Mouse (Mus musculus): ENCODE data around the gene Kcnmb1.

Gene Kcnmb1

DNA sequence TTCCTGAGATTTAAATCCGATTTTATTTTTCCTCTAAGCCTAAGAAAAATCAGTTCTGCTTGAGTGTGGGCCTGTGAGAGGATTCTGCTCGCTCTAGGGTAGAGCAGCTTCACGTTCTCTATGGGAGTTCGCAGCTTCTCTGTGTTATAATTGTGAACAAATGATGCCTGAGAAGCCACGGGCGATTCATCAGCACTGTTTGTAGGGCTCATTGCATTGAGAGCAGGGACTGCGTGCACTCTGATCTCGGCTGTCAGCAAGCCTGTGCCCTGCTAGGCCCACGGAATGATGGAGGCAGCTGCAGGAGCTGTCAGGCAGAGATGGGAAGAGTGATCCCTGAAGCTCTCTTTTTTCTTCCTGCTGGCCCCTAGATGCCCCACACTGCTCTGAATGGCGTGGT is 35.4 kb downstream of the Kcnmb1 start:
- in situ Hi-C loops (cut with MseI, MboI), result no loop called here

DNA sequence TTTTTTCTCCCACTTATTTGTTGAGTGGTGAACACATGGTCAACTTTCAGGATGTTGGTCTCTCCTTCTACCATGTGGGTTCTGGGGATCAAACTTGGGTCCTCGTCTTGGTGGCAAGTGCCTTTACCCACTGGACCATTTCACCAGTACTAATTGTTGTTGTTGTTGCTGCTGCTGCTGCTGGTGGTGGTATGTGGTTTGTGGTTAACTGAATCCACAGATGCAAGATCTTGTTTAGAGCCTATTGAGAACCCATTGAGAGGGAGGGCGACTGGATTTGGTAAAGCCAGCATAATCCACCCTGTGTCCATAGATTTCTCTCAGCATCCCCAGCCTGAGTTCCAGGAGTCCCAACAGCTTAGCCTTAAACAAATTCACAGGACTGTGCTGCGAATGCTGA is 37.6 kb downstream of the Kcnmb1 start:
- in situ Hi-C loops (cut with MseI, MboI), result no loop called here

DNA sequence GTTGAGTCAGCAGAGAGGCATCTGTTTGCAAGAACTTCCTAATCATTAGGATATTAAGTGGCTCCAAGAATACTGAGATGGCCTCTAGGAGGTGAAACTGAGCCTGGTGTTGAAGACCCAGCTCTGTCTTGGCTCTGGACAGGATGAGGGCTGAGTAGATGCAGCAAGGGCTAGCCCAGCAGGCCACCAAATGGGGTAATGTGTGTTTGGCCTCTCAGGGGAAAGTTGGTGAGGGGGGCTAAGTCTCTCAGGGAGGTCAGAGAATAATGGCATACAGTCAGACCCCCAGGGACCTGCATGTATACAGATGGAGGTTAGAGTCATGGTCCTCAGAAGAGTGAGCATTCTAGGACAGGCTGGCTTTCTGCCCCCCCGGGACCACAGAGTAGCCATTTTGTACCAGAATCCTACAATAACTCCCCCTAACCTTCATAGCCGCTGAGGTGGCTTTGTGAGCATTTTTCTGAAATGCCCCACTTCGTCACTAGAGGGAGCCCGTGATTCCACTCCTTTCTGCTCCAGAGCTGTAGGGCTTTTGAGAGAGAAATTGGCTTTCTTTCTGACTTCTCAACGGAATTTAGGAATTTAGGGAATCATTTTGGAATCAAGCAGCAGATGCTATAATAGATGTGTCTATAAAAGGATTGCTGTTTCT is 39.3 kb downstream of the Kcnmb1 start:
- in situ Hi-C loops (cut with MseI, MboI), result no loop called here

DNA sequence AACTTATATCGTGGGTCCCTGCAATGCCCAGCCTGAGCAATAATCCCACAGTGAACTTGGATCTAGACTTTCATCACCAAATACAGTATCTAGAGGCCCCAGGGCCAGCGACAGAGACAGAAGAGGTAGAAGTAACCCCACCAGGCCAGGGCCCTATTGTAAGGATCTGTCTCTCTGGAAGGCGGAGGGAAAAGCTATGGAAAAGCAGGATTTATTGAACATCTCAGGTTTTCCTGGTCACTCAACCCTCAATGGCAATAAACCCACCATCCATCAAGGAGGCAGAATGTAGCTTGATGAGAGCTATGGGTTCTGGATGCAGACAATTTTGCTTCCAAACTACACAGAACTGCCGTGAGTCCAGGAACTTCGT is 39.8 kb downstream of the Kcnmb1 start:
- in situ Hi-C loops (cut with MseI, MboI), result no loop called here

- in situ Hi-C loops (cut with MseI, MboI), result no loop called here
Observed at GRCm38 (mm10) chr11:34007616-34008015, 44.8 kb downstream of the Kcnmb1 start.

DNA sequence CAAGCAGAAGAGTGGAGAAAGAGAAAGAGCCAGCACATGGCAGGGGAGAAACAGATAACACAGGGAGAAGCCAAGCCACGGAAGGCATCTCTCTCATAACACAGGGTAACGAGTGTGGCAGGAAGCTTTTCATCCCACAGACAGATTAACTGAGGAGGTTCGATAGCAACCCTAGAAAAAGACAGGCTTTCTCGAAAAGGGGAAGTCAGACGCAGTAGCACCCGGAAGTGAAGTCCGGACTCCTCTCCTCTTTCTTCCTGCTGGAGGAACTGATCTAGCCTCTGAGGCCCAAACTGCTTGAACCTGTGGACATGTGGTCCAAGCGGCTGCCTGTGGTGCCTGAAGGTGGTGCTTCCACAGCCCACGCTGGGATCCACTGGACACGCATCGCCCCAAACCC is 45.4 kb downstream of the Kcnmb1 start:
- in situ Hi-C loops (cut with MseI, MboI), result no loop called here

- in situ Hi-C loops (cut with MseI, MboI), result no loop called here
Observed at GRCm38 (mm10) chr11:34008702-34009101, 45.9 kb downstream of the Kcnmb1 start.

DNA sequence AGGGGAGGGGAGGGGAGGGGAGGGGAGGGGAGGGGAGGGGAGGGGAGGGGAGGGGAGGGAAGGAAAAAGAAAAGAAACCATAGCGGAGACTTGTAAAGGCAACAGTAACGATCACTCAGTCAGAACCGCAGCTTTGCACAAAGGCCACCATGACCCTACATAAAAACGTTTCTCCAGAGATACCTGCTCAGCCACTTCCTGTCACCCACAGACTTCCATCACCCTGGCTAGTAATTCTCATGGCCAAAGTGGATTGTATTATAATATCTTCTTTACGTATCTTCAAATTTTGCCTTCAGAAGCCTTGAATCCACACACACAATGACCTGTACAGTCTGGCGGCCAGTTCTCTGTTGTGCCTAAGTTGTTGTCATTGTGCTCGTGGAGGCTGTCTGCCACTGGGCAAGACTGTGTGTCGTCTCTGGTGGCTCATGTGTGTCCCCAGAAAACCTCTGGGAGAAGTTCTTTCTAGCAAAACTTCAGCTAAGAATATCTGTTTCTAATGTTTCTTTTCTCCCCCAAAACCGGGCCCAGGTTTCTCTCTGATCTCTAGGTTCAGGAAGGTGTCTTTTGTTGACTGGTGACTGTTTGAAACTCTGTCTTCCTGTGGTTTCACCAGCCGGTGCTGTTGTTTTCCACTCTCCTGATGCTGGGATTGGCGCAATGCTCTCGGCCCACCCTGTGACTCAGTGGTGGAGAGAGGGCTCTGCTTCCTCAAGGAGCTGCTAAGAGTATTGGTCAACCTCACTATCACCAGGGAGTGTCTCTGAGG is 46.7 kb downstream of the Kcnmb1 start:
- in situ Hi-C loops (cut with MseI, MboI), result no loop called here

- in situ Hi-C loops (cut with MseI, MboI), result no loop called here
Observed at GRCm38 (mm10) chr11:34010133-34010858, 47.5 kb downstream of the Kcnmb1 start.

GRCm38 (mm10) chr11:34010859-34011172 is 48.0 kb downstream of the Kcnmb1 start:
- in situ Hi-C loops (cut with MseI, MboI), result no loop called here

DNA sequence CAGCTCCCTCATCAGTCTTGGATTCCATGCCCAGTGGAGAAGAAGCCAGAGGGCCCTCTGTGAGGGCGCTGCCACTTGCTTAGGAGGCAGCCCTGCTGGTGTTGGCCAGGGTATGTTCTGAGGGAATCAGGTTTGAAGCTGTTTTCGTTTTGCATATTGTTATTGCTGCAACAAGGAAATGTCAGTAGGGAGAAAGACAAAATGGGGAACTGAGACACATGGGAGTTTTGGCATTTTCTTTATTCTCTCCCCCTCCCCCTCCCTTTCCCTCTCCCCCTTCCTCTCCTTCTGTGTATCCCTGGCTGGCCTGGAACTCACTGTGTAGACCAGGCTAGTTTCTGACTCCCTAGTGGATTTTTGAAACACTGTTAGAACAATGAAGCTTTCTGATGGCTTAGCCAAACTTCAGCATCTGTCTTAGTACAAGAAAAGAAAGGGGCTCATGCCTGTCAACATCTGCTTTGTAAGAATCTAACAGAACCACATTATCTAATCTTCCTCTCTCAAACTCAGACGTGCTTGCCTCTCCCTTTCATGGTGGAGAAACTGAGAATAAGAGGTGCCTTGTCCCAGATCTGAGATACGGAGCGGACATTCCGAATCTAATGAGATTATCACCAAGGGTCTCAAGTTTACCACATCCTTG is 49.3 kb downstream of the Kcnmb1 start:
- in situ Hi-C loops (cut with MseI, MboI), result no loop called here

Measured in mouse trophoblast stem cell (cell line).